Mouse (Mus musculus) cerebellum, postnatal 10 days (tissue): ENCODE results near the gene Sh3bp5l.
"Not testable (repeated sequence)": the region's sequence is repeated elsewhere in the genome, so short reads cannot be mapped to it uniquely, and the experiment has no call there.

Source experiments
- DNase-seq, 2 experiments: peaks; one replicate each; pipeline ENCODE4 v3.0.0; 2021; ENCODE audit warnings: mixed read lengths in 2 of 2

The Sh3bp5l gene

GRCm38 (mm10) chr11:58330276-58331148 lies at the start of gene Sh3bp5l, which contains the start of gene Zfp672:
Gene Sh3bp5l (plus strand): TSS chr11:58330724.
Gene Zfp672 (minus strand): TSS chr11:58330339.
- peak; percentile 94 to 95 for DNase-seq

DNA sequence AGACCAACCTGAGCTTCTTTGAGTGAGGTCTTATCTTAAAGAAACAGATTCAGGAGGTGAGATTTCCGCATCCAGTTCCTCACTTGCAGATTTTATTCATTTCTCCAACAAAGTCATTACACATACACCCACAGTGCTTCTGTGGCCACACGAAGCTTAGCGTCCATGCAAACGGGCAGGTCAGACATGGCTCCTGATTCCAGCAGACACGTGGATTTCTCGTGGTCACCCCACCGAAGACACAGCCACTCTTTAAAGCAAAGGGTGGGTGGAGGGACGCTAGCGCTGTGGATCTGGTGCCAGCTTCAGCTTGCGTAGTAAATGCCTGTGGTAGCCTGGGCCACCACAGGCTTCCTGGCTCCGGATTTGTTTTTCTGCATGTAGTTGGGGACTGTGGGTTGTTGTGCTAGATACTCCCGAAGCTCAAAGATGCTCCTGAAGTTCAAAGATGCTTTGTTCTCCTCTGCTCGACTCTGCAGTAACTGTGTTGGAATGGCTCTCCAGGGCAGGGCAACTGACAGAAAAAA lies 48.5 kb upstream of the Sh3bp5l start:
- DNase-seq, result no peak

GRCm38 (mm10) chr11:58282518-58282917 lies 48.0 kb upstream of the Sh3bp5l start:
- DNase-seq, result no peak

- no peak for DNase-seq
Observed at GRCm38 (mm10) chr11:58289992-58290682, 40.4 kb upstream of the Sh3bp5l start.

GRCm38 (mm10) chr11:58290812-58291211 lies 39.7 kb upstream of the Sh3bp5l start:
- no peak for DNase-seq

DNA sequence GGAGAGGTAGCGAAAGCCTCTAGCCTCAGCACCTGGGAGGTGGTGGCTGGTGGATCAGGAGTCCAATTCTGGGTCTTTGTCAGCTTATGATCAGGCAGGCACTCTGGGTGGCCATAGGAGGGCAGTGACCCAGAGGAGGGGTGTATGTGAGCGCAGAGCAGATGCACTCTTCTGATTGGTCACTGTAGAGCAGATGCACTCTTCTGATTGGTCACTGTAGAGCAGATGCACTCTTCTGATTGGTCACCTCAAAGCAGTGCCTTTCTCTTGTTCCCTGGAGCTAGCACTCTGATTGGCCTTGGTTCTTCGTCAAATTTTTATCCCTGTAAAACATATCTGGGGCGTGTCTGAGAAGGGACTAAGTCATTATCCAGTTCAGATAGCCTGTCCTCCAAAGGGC lies 37.7 kb upstream of the Sh3bp5l start:
- DNase-seq, result no peak

DNA sequence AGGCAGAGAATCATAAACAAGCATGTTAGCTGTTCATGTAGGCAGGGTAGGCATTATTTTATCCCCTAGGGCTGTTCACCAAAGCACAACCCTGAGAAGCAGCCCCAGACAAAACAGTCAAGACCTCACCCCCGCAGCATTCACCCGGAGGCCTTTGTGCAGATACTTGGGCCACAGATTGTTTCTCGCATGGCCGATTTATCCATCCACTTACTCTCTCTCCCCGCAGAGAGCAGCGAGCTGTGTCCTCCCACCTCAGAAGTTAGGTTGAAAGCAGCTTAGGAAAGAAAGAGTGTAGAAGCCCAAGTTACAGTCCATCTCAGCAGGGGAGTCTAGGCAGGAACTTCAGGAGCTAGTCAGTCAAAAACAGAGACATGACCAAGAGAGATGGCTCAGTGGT lies 33.1 kb upstream of the Sh3bp5l start:
- DNase-seq, result no peak

GRCm38 (mm10) chr11:58301057-58301456 lies 29.5 kb upstream of the Sh3bp5l start:
- peak; percentile 84 to 88 for DNase-seq

DNA sequence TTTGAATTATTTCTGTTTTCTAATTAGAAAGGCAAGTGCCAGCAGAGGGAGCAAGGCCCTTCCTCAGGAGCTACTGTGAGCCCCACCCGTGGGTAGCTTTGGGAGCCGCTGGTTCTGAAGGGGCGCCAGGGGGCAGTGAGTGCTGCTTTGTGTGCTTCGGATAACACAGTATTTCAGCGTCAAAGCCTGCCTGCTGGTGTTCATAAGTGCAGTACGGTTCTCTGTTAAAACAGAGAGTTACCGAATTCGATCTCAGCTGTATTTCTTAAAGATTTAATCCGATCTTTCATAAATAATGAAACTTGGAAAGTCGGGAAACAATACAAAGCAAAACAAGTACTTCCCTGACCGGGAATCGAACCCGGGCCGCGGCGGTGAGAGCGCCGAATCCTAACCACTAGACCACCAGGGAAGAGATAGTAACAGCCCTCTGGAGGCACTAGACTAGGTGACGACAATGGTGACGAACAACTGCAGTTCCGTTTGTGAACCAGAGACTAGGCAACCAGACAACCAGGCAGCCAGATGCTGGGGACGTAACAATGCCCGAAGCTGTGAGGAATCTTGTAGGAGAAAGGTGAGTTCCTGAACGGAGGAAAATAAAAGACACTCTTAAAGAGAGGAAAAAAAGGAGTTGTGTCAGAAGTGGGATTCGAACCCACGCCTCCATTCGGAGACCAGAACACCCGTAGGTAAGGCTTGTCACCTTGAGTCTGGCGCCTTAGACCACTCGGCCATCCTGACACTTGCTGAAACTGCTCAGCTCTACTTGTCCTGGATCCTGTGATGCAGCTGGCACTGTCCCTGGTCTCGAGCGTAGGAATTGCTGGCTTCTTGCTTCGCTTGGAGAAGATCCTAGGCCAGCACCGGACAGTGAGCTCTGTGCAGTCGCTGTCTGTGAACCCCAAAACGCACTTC lies 28.4 kb upstream of the Sh3bp5l start:
- DNase-seq, result peak; percentile 96 to 98

DNA sequence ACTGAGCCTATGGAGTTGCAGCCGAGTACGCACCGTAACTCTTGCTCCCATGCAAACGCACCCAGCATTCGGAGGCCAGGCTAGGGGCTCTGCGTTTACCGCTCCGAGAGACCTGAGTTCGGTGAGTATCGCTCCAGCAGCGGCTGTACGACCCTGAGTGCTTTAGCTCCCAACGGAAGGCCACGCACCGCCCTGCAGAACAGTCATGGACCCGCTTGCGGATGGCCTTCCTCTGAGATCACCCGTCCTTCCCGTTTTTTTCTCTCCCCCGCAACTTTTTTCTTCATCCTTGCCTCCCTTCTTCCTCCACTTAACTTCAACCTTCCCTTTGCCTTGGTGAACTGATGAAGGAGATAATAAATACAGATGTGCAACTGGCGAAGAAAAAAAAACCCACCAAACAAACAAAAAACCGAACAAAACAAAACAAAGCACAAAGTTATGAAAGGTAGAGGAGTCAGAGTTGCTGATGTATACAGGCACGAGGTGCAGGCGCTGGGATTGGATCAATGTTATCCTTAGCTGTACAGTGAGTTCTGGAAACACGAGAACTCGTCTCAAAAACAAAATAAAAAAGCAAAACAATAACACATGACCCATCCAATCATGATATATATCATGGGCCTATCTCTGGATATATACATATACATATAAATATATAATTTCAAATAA lies 27.6 kb upstream of the Sh3bp5l start:
- DNase-seq, result no peak

DNA sequence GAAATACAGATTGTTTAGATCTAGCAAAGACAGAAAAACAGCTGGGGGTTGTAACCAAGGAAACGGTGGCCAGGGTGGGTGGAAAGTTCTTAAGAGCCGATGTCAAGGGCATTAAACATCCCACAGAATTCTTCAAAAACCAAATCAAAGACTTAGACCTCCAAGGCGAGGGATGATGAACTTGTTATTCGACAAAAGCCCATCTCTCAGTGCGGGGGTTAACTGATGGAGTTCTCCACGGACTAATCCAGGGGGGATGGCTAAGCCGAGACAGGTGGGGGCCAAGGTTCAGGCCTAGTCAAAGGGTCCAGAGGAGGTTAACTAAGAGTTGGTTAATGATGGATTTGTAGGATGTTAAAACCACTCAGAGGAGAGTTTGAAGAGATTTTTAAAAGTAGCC lies 26.9 kb upstream of the Sh3bp5l start:
- DNase-seq, result no peak

- not testable (repeated sequence) for DNase-seq
Observed at GRCm38 (mm10) chr11:58305299-58305698, 25.2 kb upstream of the Sh3bp5l start.

DNA sequence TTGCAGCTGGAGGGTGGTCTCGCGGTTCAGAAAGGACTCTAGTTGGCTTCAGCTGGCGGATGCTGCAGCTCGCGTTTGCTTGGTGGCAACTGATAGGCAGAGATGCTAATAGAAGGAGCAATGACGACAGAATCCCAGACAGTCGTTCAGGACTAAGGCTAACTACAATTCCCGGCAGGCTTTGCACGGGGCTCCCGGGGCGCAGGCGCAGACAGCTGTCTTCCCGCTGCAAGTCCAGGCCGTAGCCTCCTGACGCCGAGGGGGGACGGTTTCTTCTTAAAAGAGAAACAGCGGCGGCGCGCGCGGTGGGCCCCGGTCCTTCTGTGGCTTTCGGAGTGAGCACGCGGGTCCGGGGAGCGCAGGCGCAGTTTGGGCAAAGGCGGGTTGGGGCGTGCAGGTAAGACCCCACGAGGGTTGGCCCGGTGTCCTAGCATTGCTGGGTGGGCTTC lies 23.6 kb upstream of the Sh3bp5l start, which contains the start of gene Zfp692:
Zfp692 (plus strand) TSS at position 210 of the 449 bp plus-strand sequence.
- DNase-seq, result peak; percentile 98 to 99

GRCm38 (mm10) chr11:58307411-58308080 lies 23.0 kb upstream of the Sh3bp5l start:
- DNase-seq, result peak; percentile 64 to 65

GRCm38 (mm10) chr11:58308661-58309060 lies 21.9 kb upstream of the Sh3bp5l start:
- peak in 1 of 2 experiments; percentile 13 for DNase-seq

- peak; percentile 83 to 85 for DNase-seq
Observed at GRCm38 (mm10) chr11:58314069-58314468, 16.5 kb upstream of the Sh3bp5l start.

GRCm38 (mm10) chr11:58315536-58316168 lies 14.9 kb upstream of the Sh3bp5l start:
- DNase-seq, result no peak

- DNase-seq, result no peak
Observed at GRCm38 (mm10) chr11:58316344-58316743, 14.2 kb upstream of the Sh3bp5l start.

DNA sequence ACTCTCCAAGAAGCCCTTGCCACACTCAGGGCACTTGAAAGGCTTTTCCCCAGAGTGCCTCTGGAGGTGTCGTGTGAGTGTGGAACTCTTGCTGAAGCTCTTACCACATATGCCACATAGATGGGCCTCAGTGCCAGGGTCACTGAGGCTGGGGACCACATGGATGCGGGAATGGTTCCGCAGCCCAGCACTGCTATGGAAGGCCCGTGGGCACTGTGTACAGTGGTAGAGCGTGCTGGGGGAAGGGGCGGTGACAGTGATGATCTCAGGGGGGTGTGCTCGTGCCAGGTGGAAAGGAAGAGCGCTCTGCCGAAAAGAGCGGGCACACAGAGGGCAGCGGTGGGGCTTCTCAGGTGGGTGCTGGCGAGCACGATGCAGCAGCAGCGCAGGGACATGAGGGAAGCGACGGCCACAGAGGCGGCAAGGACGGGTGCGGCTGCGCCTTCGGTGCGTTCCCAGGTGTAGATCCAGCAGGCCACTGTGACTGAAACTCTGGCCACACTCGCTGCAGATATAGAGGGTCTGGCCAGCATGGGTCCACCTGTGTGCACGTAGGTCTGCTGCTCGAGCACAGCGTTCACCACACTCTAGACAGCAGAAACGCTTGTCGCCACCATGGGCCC lies 13.6 kb upstream of the Sh3bp5l start:
- DNase-seq, result no peak
